Mouse (Mus musculus) hindlimb bud, embryonic 11.5 days (tissue): ENCODE data around the gene Otud5.
"Not testable (repeated sequence)": the region's sequence is repeated elsewhere in the genome, so short reads cannot be mapped to it uniquely, and the experiment has no call there.

Experiments used
- DNase-seq: peaks from one replicate; pipeline ENCODE4 v3.0.0-alpha.2; 2012; ENCODE audit warnings: low read depth, low spot score; ENCODE audit errors: extremely low spot score

Otud5 gene

DNA sequence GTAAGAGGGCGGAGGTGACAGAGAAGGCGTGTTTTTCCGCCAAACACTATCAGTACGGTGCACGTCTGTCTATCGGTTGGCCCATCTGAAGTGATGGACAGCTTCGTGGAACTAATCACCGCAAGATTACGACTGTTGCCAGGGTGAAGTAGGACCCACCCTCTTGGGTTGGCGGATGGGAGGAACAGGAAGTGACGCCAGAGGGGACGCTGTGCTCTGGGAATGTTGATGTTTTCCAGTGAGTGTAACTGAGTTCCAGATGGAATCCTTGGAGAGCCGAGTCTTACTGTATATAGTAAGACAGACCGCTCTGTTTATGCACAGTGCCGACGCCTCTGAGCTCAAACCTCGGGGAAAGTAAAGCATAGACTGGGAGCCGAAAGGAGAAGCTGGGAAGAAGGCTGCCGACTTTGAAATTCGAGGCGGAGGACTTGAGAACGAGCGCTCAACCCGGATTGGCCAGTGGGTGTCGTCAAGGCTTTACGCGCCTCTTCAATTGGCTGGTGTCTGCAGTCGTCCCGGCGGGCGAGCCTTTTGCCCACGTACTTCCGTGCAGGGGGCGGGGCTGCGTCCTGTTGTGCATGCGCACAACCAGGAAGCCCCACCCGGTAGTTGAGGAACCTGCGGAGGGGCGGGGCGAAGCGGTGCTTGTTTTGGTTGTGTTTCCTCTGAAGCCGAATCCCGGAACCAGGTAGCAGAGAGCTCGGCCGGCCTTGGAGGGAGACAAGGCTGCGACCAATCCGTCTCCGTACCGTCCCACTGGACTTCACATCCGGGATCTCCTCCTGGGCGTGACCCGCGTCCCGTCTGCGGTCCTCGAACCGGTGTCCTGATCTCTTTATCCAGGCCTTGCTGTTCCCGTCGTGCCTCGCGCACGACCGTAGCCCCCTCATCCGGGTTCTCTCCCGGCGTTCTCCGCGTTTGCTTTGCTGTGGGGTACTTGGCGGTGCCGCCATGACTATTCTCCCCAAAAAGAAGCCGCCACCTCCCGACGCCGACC lies at the start of gene Otud5:
Otud5 (plus strand) TSS at position 202 of the 1,000 bp plus-strand sequence.
- peak; percentile 82 for DNase-seq

GRCm38 (mm10) chrX:7793361-7793760 lies 47.8 kb upstream of the Otud5 start:
- no peak for DNase-seq

GRCm38 (mm10) chrX:7795016-7795415 lies 46.1 kb upstream of the Otud5 start:
- DNase-seq: peak; percentile 8

- DNase-seq: no peak
These were observed 43.8 kb upstream of the Otud5 start for GRCm38 (mm10) chrX:7797327-7797726.

DNA sequence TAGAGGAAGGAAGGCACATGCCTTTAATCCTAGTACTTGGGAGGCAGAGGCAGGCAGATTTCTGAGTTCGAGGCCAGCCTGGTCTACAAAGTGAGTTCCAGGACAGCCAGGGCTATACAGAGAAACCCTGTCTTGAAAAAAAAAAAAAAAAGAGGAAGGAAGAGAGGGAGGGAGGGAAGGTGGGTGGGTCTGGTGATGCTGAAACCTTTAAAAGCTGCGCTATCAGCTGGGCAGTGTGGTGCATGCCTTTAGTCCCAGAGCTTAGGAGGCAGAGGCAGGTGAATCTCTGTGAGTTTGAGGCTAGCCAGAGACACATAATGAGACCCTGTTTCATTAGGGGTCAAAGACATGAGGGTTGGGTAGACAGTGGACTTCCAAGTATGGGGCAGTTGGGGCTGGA lies 39.0 kb upstream of the Otud5 start:
- DNase-seq: not testable (repeated sequence)

- DNase-seq: not testable (repeated sequence)
These were observed 26.1 kb upstream of the Otud5 start for GRCm38 (mm10) chrX:7815016-7815415.

- no peak for DNase-seq
These were observed 19.0 kb upstream of the Otud5 start, which contains the start of gene Kcnd1 for GRCm38 (mm10) chrX:7821865-7822779. Gene Kcnd1, plus strand, starts transcription at chrX:7822289.

- DNase-seq: no peak
These were observed 4.0 kb upstream of the Otud5 start for GRCm38 (mm10) chrX:7837146-7837545.

DNA sequence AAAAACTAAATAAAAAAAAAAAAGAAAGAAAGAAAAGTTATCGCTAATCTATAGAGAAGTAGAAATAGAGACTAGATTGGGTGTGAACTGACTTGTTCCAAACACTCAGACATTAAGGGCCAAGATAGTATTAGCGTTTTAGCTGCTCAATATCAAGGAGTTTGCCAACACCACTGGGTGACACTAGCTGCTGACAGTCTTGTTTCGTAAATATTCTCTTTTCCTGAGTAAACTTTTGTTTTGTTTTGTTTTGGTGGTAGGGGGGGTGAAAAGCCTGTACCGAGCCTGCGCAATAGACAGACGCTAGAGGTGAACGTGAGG lies 362 bp upstream of the Otud5 start:
- no peak for DNase-seq

DNA sequence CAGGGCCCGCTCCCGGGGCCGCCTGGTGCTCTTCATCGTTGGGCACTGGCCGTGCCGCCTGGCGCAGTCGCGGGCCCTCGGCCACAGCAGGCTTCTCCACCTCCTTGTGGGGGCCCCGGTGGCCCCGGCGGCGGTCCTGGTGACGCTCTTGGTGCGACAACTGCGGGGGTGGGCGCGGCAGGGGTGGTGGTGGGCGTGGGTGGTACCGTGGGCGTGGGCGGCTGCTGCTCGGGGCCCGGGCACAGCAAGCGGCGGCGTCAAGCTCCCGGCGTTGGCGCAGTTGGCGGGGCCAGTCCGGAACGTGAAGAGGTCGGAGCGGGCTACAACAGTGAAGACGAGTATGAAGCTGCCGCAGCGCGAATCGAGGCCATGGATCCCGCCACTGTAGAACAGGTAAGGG lies 1.2 kb downstream of the Otud5 start:
- DNase-seq: no peak

- no peak for DNase-seq
These were observed 6.7 kb downstream of the Otud5 start for GRCm38 (mm10) chrX:7847845-7848244.

DNA sequence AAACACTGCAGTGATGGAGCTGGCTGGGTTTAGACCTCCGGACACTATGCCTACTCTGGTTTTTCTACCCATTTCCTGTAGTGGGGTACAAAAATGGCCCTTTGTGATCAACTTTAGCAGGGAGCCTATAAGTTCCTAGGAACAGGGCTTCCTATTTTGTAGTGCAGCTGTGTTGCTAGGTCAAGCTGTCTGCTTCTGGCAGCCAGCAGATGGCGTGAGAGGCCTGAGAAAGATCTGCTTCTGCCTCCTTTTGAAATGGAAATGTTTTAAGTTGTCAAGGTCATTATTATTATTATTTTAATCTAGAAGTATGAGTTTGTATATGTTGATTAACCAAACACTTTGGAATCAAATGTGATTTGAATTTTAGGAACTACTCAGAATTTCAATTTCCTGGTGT lies 13.4 kb downstream of the Otud5 start:
- DNase-seq: no peak

GRCm38 (mm10) chrX:7859191-7859753 lies 18.1 kb downstream of the Otud5 start:
- no peak for DNase-seq

DNA sequence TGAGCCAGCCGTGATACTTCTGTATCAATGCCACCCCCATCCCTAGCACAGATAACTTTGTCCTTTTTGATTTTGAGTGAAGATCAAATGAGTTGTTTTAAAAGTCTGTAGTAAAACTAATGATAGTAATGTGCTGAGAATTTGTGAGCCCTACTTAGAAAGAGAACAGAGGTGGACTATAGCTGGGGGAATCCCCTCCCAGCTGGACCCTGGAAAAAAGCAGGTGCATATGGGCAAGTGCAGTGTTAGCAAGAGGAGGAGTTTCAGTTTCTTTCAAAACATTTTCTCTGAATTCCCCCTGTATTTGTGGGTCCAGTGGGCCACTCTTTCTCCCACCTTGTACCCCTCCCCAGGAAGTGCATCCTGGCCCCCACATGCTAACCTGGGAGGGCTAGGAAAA lies 22.0 kb downstream of the Otud5 start:
- DNase-seq: no peak

DNA sequence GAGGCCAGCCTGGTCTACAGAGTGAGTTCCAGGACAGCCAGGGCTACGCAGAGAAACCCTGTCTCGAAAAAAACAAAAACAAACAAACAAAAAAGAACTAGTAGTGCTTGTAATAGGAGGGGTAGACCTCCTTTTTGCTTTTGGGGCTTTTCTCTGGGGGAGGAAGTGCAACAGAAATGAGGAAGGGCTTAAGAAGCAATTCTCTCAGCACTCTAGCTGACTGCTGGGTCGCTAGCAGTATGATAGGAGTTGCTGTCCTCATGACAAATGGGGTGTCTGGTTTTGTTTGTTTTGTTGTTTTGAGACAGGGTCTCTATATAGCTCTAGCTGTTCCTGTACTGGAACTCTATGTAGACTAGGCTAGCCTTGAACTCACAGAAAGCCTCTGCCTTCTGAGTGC lies 23.4 kb downstream of the Otud5 start:
- no peak for DNase-seq

GRCm38 (mm10) chrX:7865343-7865742 lies 24.2 kb downstream of the Otud5 start:
- DNase-seq: no peak

DNA sequence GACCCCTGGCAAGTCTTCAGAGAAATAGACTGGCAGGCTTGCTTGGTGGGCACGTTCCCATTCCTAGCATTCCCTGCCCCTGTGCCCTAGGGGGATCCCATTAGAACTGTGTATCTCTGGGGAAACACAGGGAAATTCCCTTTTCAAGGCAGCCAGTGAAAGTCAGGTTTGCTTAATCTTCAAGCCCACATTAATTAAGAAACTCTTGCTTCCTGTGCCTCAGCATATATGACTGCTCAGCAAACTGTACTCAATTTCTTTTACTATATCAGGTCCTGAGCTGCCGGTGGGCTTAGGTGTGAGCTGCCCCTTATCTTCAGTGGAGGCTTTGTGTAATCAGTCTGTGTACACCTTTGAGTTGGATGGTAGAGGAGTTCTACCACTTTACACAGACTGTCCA lies 24.6 kb downstream of the Otud5 start:
- DNase-seq: no peak

DNA sequence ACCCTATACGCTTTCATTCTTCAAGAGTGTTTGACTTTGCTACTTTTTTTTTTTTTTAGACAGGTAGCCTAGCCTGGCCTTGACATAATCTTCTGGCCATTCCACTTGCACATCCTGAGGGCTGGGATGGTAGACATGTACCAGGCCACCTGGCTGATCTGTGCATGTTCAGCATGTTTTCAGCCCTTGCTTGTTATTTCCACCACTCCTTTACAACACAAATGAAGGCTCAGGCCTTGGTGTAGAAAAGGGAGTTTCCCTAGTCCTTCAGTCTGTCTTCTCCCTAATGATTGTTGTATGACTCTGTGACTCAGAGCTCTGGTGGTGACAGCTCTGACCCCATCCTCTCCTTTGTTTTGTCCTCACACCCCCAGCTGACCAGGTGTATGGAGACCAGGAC lies 26.0 kb downstream of the Otud5 start:
- DNase-seq: no peak

DNA sequence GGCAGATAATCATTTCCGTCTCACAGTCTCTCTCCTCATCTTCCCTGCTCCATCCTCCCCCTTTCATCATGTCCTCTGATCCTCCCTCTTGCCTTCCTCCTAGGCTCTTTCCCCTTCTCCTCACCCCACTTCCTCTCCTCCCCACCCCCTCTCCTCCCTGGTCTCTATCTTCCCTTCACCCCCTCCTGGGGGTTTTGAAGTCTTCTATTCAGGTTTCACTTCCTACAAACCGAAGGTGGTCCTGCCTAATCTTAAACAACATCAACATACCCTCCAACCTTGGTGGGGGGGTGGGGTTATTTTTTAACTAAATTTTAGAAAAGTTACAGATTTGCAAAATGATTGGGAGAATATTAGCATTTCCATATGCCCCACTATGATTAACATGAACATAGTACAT lies 27.3 kb downstream of the Otud5 start:
- no peak for DNase-seq

DNA sequence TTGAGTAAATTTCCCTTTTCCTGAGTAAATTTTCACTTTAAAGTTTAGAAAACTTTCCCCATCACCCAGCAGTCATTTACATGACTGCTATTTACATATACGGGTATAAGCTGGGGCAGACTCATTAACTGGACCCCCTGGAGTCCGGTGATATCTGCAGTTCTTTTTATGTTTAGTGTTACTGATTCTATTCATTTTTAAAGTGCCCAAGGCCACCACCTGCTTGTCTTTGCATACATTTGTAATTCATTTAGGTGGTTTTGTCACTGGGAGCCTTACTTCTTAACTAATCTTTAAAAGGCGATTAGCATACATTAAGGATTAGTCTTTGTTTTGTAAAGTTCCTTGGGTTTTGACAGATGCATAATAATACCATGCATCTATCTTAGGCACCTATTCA lies 28.7 kb downstream of the Otud5 start:
- DNase-seq: no peak

- DNase-seq: no peak
These were observed 36.8 kb downstream of the Otud5 start, which contains the start of gene Pim2 for GRCm38 (mm10) chrX:7878007-7878419. Gene Pim2, plus strand, starts transcription at chrX:7878262.
